Mouse (Mus musculus): ENCODE results near the gene Tor1aip1. TPM values are rescaled to one million over a fixed set of nuclear protein-coding genes. Genes with fewer than 3 reads are reported as not detected.
A peak's percentile ranks its signal among the peaks of the same experiment; 100 is the strongest.

The Tor1aip1 gene
- total RNA-seq, 2 experiments from 2014 or later: 22.6 to 24.9 TPM

DNA sequence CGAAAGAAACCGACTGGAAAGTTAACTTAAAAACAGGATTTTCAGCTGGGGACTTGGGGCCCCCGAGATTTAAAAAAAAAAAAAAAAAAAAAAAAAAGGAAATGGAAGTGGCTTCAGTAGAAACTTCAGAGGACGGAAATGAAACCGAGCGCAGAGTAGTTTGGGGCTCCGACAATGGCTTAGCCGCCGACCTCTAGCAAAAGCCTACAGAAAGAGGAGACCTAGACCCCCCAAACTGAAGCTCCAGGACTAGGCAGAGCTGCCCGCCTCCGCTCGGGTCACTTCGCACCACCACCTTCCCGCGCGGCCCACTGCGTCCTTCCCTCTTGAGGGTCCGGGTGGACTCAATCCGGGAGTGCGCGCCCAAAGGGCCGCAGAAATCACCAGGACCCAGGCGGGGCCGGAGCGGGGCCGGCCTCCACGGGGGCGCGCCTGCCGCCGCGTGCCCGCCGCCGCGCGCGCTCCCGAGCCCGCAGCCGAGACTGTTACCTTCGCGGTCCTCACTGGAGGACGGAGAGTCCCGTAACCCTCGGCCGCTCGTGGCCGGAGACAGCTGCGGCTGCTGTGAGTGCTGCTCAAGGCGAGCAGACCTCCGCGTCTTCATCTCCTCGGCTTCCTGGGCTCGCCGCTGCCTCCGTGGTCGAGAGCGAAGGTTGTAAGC is 881 bp downstream of the Tor1aip1 start, which contains the start of gene Tor1aip2:
Gene Tor1aip2, plus strand, starts transcription at position 135 of the 661 bp plus-strand sequence.
- intact Hi-C loops (cut with DNase I): no loop called here
- peak; percentile 66 to 69 for DNase-seq (ENCODE audit: low spot score in 2 of 2)

DNA sequence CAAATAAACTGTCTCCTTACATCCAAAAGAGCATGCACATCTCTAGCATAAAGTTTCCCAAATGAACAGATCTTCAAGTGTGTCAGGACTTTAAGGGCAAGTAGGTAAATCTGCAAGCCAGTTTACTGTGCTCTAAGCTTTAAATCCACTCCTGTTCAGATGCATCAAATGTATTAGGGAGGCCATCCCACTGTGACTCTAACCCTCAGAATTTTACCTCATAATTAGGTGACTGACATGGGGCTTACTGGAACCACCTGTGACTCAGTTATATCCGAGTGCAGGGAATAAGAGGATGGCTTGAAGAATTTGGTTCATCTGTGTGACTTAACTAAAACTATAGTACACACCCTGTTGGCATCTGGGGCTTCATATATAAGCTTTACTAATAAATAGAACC is 1.6 kb downstream of the Tor1aip1 start:
- DNase-seq (ENCODE audit: low spot score in 2 of 2): no peak
- intact Hi-C loops (cut with DNase I): no loop called here

DNA sequence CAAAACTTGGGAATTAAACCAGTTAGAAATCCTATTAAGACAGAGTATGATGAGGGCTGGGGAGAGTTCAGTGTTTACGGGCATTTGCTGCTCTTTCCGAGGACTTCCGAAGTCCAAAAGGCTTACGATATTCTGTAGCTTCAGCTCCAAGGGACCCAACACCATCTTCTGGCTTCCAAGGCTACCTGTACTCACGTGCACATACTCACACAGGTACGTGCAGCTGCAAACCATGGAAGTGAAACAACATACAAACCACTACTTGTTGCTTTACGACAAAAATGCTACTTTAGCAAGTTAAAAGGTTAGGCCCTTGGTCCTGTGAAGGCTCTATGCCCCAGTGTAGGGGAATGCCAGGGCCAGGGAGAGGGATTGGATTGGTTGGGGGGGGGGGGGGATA is 2.4 kb downstream of the Tor1aip1 start:
- intact Hi-C loops (cut with DNase I): no loop called here

DNA sequence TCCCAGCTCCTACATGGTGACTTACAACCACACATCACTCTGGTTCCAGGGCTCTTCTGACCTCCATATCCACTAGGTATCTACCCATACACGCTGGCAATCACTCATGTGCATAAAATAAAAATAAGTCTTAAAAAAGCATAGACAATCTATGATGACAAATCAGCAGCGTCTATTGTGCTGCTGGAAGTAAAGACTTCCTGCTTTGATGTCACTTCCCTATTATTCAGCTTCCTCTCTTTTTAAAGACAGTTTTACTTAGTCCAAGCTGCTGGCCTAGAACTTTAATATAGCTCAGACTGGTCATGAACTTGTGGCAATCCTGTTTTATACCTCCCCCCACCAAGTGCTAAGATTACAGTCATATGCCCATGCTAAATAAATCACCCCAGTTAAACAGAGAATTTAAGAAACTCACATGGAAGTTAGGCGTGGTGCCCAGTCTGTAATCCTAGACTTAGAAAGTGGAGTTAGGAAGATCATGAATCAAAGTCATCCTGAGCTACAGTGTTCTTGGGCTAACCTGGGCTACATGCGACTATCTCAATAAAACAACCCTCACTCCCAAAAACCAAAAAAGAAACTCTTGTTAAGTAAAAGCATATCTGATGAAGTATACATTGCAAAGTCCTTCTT is 7.8 kb downstream of the Tor1aip1 start:
- no peak for DNase-seq (ENCODE audit: low spot score in 2 of 2)
- intact Hi-C loops (cut with DNase I): no loop called here

More for the DNA sequence above, 2.4 kb downstream of the Tor1aip1 start:
- no peak for DNase-seq (ENCODE audit: low spot score in 2 of 2)

DNA sequence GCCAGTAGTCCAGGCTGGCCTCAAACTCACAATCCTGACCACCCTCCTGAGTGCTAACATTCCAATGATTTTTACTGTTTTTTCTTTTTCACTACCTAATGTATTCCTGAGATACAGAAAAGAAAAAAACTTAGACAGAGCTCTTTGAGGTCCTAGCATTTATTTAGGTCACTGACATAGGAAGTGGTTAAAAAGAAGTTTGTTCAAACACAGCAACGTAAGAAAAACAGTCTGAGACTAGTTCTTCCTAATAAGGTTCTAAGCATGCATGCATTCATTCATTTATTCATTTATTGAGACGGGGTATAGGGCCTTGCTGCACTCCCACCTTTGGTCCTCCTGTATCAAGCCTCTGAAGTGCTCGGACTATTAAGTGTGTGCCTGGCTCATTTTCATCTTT is 8.4 kb downstream of the Tor1aip1 start:
- intact Hi-C loops (cut with DNase I): no loop called here
- no peak for DNase-seq (ENCODE audit: low spot score in 2 of 2)

DNA sequence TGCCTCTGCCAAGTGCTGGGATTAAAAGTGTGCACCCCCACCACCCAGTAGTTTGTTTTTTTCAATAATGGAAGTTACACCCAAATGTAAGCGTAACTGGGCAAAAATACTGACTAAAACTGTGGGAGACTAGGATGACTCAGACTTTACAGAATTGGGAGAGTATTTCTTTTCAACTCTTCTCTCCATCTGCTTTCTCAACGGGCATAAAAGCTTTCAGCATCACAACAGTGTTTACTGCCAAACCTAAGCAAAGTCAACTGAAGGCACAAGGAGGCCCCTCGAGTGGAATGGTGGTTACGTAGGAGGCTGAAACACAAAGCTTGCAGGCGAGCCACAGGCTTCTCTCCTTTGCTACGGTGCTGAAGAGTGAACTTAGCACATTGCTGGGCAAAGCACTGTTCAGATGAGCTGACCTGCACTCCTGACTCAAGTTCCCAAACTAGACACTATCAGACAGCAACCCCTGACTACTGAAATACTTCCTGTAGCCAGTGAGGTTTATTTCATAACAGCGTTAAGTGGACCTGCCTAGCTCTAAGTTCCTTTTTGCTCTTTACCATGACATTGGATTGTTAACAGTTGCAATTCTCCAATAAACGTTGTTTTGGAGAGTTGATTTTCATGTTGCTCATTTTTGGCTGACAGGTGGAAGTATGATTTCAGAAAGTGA is 11.3 kb downstream of the Tor1aip1 start:
- DNase-seq (ENCODE audit: low spot score in 2 of 2): no peak
- intact Hi-C loops (cut with DNase I): no loop called here

DNA sequence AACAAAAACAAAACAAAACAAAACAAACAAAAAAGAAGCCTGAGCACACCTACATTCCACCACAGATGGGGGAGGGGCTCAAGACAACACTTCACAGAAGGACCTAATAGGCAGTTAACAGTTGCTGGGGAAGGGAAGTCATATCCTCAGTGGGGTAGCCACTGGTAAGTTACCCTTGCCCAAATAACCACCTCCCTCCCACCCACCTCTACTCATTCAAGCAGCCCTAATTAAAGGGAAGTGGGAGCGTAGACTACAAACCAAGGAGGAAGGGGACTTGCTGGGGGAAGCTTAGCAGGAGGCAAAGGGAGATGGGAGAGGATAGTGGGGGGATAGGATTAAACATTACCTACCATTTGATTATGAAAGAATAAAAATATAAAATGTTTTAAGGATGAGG is 15.9 kb downstream of the Tor1aip1 start:
- intact Hi-C loops (cut with DNase I): no loop called here

DNA sequence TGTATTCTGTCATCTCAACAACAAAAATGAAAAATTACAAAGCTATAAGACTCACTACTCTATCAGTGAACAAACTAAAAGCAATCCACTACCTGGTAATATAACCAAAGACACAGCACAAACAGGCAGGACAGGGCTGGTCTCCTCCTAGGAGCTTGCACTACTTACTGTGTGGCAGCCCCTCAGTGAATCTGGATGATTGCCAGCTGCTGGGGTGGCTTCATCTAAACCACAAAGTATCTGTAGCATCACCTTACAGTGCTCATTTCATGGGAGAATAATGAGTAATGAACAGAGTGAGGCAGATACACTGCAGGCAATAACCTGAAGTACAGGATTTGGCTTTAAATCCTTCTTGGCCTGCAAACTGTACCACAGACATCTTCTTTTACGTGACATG is 16.5 kb downstream of the Tor1aip1 start:
- intact Hi-C loops (cut with DNase I): no loop called here
- DNase-seq (ENCODE audit: low spot score in 2 of 2): no peak

More for the DNA sequence above, 15.9 kb downstream of the Tor1aip1 start:
- DNase-seq (ENCODE audit: low spot score in 2 of 2): no peak

DNA sequence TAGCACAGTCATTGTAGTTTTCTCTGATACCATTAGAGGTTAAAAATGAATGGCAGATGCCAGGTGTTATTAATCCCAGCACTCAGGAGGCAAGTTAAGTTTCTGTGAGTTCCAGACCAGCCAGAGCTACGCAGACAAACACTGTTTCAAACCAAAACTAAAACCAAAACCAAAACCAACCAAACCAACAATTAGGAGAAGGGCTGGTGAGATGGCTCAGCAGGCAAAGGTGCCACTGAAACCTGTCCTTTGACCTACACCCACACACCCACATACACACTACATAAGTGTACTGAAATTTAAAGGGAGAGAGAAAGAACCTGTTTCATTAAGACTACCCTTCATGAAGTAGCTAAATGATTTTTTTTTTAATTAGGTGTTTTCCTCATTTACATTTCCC is 27.3 kb downstream of the Tor1aip1 start:
- intact Hi-C loops (cut with DNase I): no loop called here

DNA sequence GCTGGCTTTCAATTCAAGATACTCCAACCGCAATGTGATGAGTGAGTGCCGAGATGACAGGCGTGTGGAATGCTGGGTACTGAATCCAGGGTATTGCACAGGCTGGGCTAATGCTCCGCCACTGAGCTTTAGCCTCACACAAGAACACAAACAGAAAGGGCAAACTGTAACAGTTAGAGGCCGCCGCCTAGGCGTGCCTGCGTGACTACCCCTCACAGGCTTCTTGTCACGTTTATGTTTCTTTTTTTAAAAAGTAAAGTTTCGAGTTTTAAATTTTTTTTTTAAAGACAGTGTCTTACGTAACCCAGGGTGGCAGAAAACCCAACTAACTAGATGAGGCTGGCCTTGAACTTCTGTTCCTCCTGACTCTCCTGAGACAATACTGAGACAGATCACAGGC is 30.4 kb downstream of the Tor1aip1 start:
- intact Hi-C loops (cut with DNase I): no loop called here
- no peak for DNase-seq (ENCODE audit: low spot score in 2 of 2)

More for the DNA sequence above, 27.3 kb downstream of the Tor1aip1 start:
- DNase-seq (ENCODE audit: low spot score in 2 of 2): no peak

DNA sequence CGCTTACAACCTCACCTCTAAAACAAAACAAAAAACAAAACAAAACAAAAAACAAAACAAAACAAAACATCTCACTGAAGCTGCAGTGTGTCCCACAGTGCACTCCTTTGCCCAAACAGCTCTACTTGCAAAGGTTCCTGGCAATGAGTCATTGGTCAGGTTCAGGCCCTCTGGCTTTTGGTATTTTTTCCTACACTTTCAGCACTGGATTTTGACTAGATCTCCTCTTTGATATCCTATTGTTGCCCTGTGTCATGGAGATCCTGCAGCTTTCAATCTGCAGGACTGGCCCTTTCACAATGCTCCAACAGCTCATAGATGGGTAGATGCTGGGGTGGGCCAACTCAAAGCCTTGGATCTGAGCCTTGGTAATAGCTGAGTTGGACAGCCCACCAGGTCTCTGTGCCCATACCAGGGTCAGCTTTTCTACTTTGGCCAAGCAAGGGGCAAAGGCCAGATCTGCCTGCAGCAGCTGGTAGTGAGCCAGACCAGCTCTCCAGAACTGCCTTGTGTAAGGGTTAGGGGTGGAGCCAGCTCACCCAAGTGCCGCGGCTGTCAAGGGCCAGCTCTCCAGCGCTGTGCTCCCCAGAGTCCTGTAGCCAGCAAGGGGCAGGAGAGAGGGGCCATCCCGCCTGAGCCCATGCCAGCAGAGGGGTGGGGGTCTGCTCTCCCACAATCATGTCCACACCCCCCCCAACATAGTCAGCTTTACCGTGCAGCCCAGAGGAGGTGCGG is 32.9 kb downstream of the Tor1aip1 start:
- intact Hi-C loops (cut with DNase I): no loop called here
- no peak for DNase-seq (ENCODE audit: low spot score in 2 of 2)

DNA sequence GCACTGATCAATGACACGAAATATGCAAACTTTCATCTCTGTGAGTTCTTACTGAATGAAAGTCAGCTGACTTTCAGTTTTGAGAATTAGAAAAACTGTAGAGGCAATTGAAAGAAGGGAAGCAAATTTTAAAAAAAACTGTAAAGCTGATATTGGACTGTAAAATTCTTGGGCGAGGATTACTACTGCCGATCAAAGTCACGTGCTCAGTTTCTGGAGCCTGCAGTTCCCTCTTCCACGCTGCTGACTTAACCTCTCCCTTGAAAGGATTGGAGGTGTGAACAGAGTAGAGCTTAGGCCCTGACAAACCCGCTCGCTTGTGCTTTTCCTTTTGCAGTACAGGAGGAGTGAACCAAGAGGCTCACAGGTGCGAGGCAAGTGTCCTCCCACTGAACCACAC is 33.9 kb downstream of the Tor1aip1 start:
- DNase-seq (ENCODE audit: low spot score in 2 of 2): no peak
- intact Hi-C loops (cut with DNase I): no loop called here

DNA sequence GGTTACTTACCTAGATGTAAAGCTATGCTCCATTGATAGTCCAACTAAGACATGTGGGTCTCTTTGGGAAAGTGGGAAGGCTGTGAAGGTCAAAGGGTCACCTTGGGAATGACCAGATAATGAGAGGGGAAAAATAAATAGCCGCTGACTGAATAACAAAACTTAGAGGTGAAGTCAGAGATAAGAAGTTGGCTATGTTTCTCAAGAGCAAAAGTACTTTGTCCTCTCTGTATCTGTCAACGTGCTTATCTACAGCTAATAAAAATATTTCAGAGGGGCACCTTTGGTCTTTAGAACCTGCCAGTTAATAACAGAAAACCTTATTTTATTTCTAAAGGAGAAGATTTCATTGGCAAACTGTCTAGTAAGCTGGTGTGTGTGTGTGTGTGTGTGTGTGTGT is 40.7 kb downstream of the Tor1aip1 start:
- DNase-seq (ENCODE audit: low spot score in 2 of 2): no peak
- intact Hi-C loops (cut with DNase I): no loop called here

DNA sequence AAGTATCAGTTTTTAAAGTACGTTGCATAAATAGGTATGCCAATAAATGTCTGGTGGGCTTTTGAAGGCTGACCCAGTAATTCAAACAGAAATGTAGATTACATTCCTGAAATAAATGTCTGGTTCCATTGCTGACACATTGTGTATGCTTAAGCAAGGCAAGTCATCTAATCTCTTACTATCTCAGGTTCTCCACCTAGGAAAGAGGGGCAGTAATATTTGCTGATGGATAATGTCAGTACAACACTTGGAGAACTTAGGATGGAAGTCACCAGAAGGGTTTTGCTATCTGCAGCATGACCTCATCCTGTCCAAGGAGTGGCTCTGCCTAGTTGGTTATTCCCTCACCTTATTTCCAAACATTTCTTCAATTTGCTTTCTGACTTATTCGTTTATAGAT is 41.8 kb downstream of the Tor1aip1 start:
- intact Hi-C loops (cut with DNase I): no loop called here
- no peak for DNase-seq (ENCODE audit: low spot score in 2 of 2)

DNA sequence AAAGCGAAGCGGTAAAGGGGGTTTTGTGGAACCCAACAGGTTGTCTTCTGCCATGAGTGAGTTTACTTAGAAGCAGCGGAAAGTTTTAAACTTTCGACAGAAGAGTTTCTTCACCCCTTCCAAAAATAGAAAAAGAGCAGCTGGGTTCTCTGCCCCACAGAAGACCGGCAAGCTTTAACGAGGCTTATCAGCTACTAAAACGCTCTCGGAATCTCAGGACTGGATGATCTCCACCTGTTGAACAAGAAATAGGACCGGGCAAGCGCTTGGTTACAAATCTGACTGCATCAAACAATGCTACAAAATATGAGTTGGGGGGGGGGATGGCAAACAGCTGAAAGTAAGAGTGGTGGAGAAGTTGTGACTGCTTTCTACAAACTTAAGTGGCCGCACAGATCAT is 45.9 kb downstream of the Tor1aip1 start:
- no peak for DNase-seq (ENCODE audit: low spot score in 2 of 2)
- intact Hi-C loops (cut with DNase I): no loop called here

DNA sequence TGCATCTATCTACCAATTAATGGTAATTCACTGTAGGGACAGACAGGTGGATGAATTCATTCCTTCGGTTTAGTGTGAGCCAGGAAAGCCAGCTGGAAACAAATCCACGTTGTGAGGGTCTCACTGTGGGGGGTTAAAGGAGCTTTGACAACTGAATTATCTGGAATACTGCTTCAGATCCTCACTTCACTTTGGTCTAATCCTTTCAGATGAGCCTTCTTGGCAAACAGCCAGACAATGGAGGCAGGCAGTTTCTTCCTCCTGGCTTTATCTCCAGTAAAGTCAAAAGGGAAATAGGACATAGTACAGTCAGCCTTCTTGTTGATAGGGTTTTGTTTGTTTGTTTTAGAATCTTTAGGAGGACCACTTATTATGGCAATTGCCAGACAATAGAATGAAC is 46.9 kb downstream of the Tor1aip1 start:
- intact Hi-C loops (cut with DNase I): no loop called here
- DNase-seq (ENCODE audit: low spot score in 2 of 2): no peak

DNA sequence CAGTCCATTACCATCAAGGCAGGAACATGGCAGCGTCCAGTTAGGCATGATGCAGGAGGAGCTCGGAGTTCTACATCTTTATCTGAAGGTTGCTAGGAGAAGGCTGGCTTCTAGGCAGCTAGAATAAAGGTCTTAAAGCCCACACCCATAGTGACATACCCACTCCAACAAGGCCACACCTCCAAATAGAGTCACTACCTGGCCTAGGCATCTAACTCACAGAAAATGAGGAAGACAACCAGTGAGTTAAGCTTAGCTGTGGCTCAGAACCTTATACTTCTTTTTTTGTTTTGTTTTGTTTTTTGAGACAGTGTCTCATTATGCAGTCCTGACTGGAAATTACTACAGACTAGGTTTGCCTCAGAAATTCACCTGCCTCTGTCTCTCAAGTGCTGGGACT is 48.7 kb downstream of the Tor1aip1 start:
- intact Hi-C loops (cut with DNase I): no loop called here
- DNase-seq (ENCODE audit: low spot score in 2 of 2): no peak

DNA sequence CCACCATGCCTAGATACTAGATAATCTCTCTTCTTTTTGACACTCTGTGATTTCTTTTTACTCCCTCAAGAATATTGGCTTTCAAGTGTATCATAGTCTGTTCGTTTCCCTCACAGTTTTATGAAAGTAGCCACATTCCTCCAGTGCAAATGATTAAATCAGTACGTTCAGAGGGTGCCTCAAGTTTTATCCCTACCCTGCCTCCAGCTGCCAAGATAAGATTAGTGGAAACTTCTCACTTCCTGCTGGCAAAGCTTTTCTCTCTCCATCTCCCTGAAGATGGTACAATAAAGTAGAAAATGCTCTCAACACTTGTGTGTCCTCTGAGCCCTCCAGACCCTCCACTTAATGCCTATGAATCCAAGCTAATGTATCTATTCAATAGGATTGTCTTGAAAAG is 61.3 kb downstream of the Tor1aip1 start:
- DNase-seq (ENCODE audit: low spot score in 2 of 2): no peak
- intact Hi-C loops (cut with DNase I): no loop called here

DNA sequence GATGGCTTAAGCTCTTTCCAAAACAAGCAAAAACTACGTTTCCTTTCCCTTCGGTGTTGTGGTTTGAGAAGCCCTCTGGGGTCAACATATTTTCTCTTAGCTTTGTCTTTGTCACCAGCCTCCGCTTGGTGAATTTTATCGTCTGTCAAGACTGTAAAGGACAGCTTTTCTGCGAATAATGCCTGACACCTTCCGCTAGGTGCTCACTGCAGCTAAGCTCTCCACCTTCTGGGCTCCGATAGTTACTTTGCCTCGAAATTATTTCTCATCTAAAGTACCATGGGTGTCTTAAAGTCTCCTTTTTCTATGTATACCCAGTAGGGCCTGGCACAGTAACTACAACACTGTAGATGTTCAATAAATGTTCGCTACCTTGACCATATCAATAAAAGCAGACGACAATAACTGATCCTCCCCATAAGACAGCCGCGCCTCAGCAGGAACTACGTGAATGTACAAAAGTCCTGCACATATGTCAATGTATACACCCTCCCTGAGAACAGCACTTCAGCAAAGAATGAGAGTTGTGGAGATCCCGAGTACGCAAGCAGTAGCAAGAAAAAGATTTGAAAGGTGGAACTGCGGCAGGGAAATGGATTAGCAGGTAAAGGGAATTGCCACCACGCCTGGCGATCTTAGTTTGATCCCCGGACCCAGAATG is 62.4 kb downstream of the Tor1aip1 start:
- peak in 1 of 2 experiments; percentile 15 for DNase-seq (ENCODE audit: low spot score in 2 of 2)
- intact Hi-C loops (cut with DNase I): loop anchor here (2.0 kb wide), 1 partner anchor 63 kb away; the partner anchor contains the start of gene Tor1aip1

Data from left cerebral cortex, postnatal 14 days (tissue).